19 mouse cellular contexts compared by ENCODE assay signal in genomic region chr2:152024883-152025422, GRCm38 (mm10). TPM values are rescaled to one million over a fixed set of nuclear protein-coding genes. Genes with fewer than 3 reads are reported as not detected.
A peak's percentile ranks its signal among the peaks of the same experiment; 100 is the strongest.
DNase-seq lines count a peak whose midpoint lies in the region; ATAC-seq and TF ChIP-seq lines count a peak whose summit lies in the region.
"Had no signal": no experiment of that assay in that cellular context is flagged by ENCODE, and none has a peak within 500 bp of the region (broad histone marks: within the 10 kb centered on the region; RNA-seq: fewer than 3 reads in every experiment).

No protein-coding gene starts in this region.

- TF ChIP-seq EP300 in liver, postnatal 0 days (IDR thresholded peaks at IDR 0.05; ENCODE audit: low read depth), result no peak

- H3K9ac ChIP-seq in midbrain, embryonic 15.5 days, result no peak overlapping the region
- 0 out of 2 replicates have a peak overlapping the region, but pooled peaks have one; percentile 19 for H3K9ac ChIP-seq in hindbrain, embryonic 13.5 days
- H3K9ac ChIP-seq in midbrain, embryonic 14.5 days (replicated peaks; ENCODE audit: low read length), result no peak overlapping the region
- H3K9ac ChIP-seq in liver, postnatal 0 days (replicated peaks), result no peak overlapping the region

- H3K36me3 ChIP-seq in midbrain, embryonic 10.5 days, result no peaks in the 10 kb centered on the region
- H3K36me3 ChIP-seq in midbrain, embryonic 15.5 days (replicated peaks), result no peaks in the 10 kb centered on the region
- H3K36me3 ChIP-seq in hindbrain, embryonic 13.5 days, result no peaks in the 10 kb centered on the region
- H3K36me3 ChIP-seq in midbrain, embryonic 14.5 days (ENCODE audit: control insufficient read depth, insufficient read depth, low read length), result no peaks in the 10 kb centered on the region
- H3K36me3 ChIP-seq in liver, postnatal 0 days (replicated peaks; ENCODE audit: insufficient read depth, low read length), result no peaks in the 10 kb centered on the region

- H3K27me3 ChIP-seq in midbrain, embryonic 10.5 days (ENCODE audit: low read depth, poor library complexity, severe bottlenecking), result peaks cover 25% of the 10 kb centered on the region
- H3K27me3 ChIP-seq in midbrain, embryonic 15.5 days (replicated peaks), result no peaks in the 10 kb centered on the region
- peaks cover 6% of the 10 kb centered on the region for H3K27me3 ChIP-seq in hindbrain, embryonic 13.5 days
- H3K27me3 ChIP-seq in midbrain, embryonic 14.5 days (ENCODE audit: control insufficient read depth, insufficient read depth, low read length), result no peaks in the 10 kb centered on the region
- peaks cover 13% of the 10 kb centered on the region for H3K27me3 ChIP-seq in liver, postnatal 0 days (ENCODE audit: insufficient read depth, low read length)

- peaks cover 20% of the 10 kb centered on the region for H3K4me1 ChIP-seq in midbrain, embryonic 10.5 days
- peaks cover 13% of the 10 kb centered on the region for H3K4me1 ChIP-seq in midbrain, embryonic 15.5 days
- peaks cover 26% of the 10 kb centered on the region for H3K4me1 ChIP-seq in hindbrain, embryonic 13.5 days (replicated peaks)
- 0 out of 2 replicates have a peak, but pooled peaks cover 15% of the 10 kb centered on the region for H3K4me1 ChIP-seq in midbrain, embryonic 14.5 days (ENCODE audit: control insufficient read depth, insufficient read depth, low read length)
- peaks cover 5% of the 10 kb centered on the region; the same call in 1 of the 2 replicates for H3K4me1 ChIP-seq in liver, postnatal 0 days (ENCODE audit: insufficient read depth)

- H3K27ac ChIP-seq in midbrain, embryonic 10.5 days (replicated peaks), result 0 out of 2 replicates have a peak overlapping the region, but pooled peaks have one; percentile 3
- no peak overlapping the region for H3K27ac ChIP-seq in midbrain, embryonic 15.5 days
- H3K27ac ChIP-seq in hindbrain, embryonic 13.5 days, result peak overlapping the region; percentile 63
- H3K27ac ChIP-seq in midbrain, embryonic 14.5 days (replicated peaks; ENCODE audit: low read depth, low read length), result peak overlapping the region; percentile 20; the same call in 1 of the 2 replicates
- no peak overlapping the region for H3K27ac ChIP-seq in liver, postnatal 0 days (ENCODE audit: low read depth)
- H3K27ac ChIP-seq: heart, adult 2 months had no signal

- WGBS in midbrain, embryonic 10.5 days, result 76% methylated on average over 11 of the region's 11 CpGs
- 33% methylated on average over 11 of the region's 11 CpGs for WGBS in midbrain, embryonic 15.5 days
- WGBS in hindbrain, embryonic 13.5 days, result 12% methylated on average over 11 of the region's 11 CpGs
- 35% methylated on average over 11 of the region's 11 CpGs for WGBS in midbrain, embryonic 14.5 days
- 58% methylated on average over 11 of the region's 11 CpGs for WGBS in liver, postnatal 0 days (ENCODE audit: insufficient replicate concordance)

- no peak overlapping the region for H3K4me3 ChIP-seq in midbrain, embryonic 10.5 days
- no peak overlapping the region for H3K4me3 ChIP-seq in midbrain, embryonic 15.5 days
- no peak overlapping the region for H3K4me3 ChIP-seq in hindbrain, embryonic 13.5 days
- H3K4me3 ChIP-seq in midbrain, embryonic 14.5 days (replicated peaks; ENCODE audit: low read depth, low read length), result no peak overlapping the region
- no peak overlapping the region for H3K4me3 ChIP-seq in liver, postnatal 0 days (ENCODE audit: low read depth, low read length)
- H3K4me3 ChIP-seq: heart, adult 2 months had no signal

- TF ChIP-seq CTCF in liver, postnatal 0 days (IDR thresholded peaks at IDR 0.05; ENCODE audit: low read depth), result no peak

- no peaks in the 10 kb centered on the region for H3K9me3 ChIP-seq in midbrain, embryonic 10.5 days (replicated peaks)
- no peaks in the 10 kb centered on the region for H3K9me3 ChIP-seq in midbrain, embryonic 15.5 days
- no peaks in the 10 kb centered on the region for H3K9me3 ChIP-seq in hindbrain, embryonic 13.5 days
- H3K9me3 ChIP-seq in midbrain, embryonic 14.5 days (ENCODE audit: control insufficient read depth, low read length), result no peaks in the 10 kb centered on the region
- H3K9me3 ChIP-seq in liver, postnatal 0 days (ENCODE audit: low read length), result no peaks in the 10 kb centered on the region

- no peak for ATAC-seq in midbrain, embryonic 15.5 days (replicated peaks)
- peak; percentile 38 for ATAC-seq in hindbrain, embryonic 13.5 days (ENCODE audit: low FRiP score)
- ATAC-seq in midbrain, embryonic 14.5 days (ENCODE audit: low FRiP score, low TSS enrichment), result no peak
- ATAC-seq in liver, postnatal 0 days, result no peak

- H3K4me2 ChIP-seq in midbrain, embryonic 15.5 days, result no peak overlapping the region
- H3K4me2 ChIP-seq in hindbrain, embryonic 13.5 days, result peak overlapping the region; percentile 18; the same call in 1 of the 2 replicates
- 0 out of 2 replicates have a peak overlapping the region, but pooled peaks have one; percentile 8 for H3K4me2 ChIP-seq in midbrain, embryonic 14.5 days (ENCODE audit: low read length)
- no peak overlapping the region for H3K4me2 ChIP-seq in liver, postnatal 0 days (ENCODE audit: low read depth, low read length)

- DNase-seq in midbrain, embryonic 10.5 days (ENCODE audit: low spot score), result no peak
- DNase-seq in midbrain, embryonic 14.5 days, result peak; percentile 28
- no peak for DNase-seq in adrenal gland, adult (ENCODE audit: inconsistent age in 2 of 2, low spot score in 1 of 2)
- DNase-seq in liver, postnatal 0 days, result no peak
- DNase-seq in thymus, postnatal 10 days (ENCODE audit: low spot score in 2 of 2), result no peak
- DNase-seq in right cerebral cortex, adult 2 months (ENCODE audit: low spot score in 2 of 2), result no peak
- DNase-seq: adrenal gland, postnatal 14 days; cerebellum, postnatal 36 days; heart, adult 2 months; kidney, postnatal 10 days; left cerebral cortex, postnatal 4 days; lung, postnatal 4 days; right cerebral cortex, adult 18-20 months had no signal

RNA-seq across cellular contexts. Expression of gene Slc52a3, which starts 28.6 kb away (rescaled TPM):
- polyA plus RNA-seq in midbrain, embryonic 10.5 days (2016; fragmentation: Nextera tagmentation; extraction: Ambion mirVana), result 0.81 and 0.87 TPM in 2 replicates
- 1.3 and 2.2 TPM in 2 replicates for polyA plus RNA-seq in midbrain, embryonic 15.5 days (2015; fragmentation: Nextera tagmentation; extraction: Ambion mirVana)
- polyA plus RNA-seq in hindbrain, embryonic 13.5 days (2015; fragmentation: Nextera tagmentation; extraction: Ambion mirVana), result 0.55 and 1.2 TPM in 2 replicates
- 0.42 and 0.74 TPM in 2 replicates for polyA plus RNA-seq in midbrain, embryonic 14.5 days (2014; fragmentation: Nextera tagmentation; extraction: Ambion mirVana)
- polyA plus RNA-seq in liver, postnatal 0 days (2015; fragmentation: Nextera tagmentation; extraction: Ambion mirVana), result 0.43 and 0.53 TPM in 2 replicates

RNA-seq across cellular contexts. Expression of gene Fam110a, which starts 44.9 kb away (rescaled TPM):
- polyA plus RNA-seq in midbrain, embryonic 10.5 days (2016; fragmentation: Nextera tagmentation; extraction: Ambion mirVana), result 79.8 and 108 TPM in 2 replicates
- polyA plus RNA-seq in midbrain, embryonic 15.5 days (2015; fragmentation: Nextera tagmentation; extraction: Ambion mirVana), result 61.2 and 62.8 TPM in 2 replicates
- polyA plus RNA-seq in hindbrain, embryonic 13.5 days (2015; fragmentation: Nextera tagmentation; extraction: Ambion mirVana), result 68.1 and 71.4 TPM in 2 replicates
- 55.8 and 67.5 TPM in 2 replicates for polyA plus RNA-seq in midbrain, embryonic 14.5 days (2014; fragmentation: Nextera tagmentation; extraction: Ambion mirVana)
- polyA plus RNA-seq in liver, postnatal 0 days (2015; fragmentation: Nextera tagmentation; extraction: Ambion mirVana), result 6.3 and 7.3 TPM in 2 replicates

RNA-seq across cellular contexts. Expression of gene Scrt2, which starts 56.4 kb away (rescaled TPM):
- polyA plus RNA-seq in midbrain, embryonic 10.5 days (2016; fragmentation: Nextera tagmentation; extraction: Ambion mirVana), result 2.2 and 4.7 TPM in 2 replicates
- polyA plus RNA-seq in midbrain, embryonic 15.5 days (2015; fragmentation: Nextera tagmentation; extraction: Ambion mirVana), result 10.7 and 10.9 TPM in 2 replicates
- 24.0 and 27.8 TPM in 2 replicates for polyA plus RNA-seq in hindbrain, embryonic 13.5 days (2015; fragmentation: Nextera tagmentation; extraction: Ambion mirVana)
- 16.4 and 18.4 TPM in 2 replicates for polyA plus RNA-seq in midbrain, embryonic 14.5 days (2014; fragmentation: Nextera tagmentation; extraction: Ambion mirVana)
- polyA plus RNA-seq in liver, postnatal 0 days (2015; fragmentation: Nextera tagmentation; extraction: Ambion mirVana), result not detected in 2 replicates
- polyA plus RNA-seq: C2C12; heart, adult 2 months; heart, postnatal 0 days; liver, embryonic 16.5 days; spleen, adult 2 months had no signal

Comparison
In these comparisons a context has a peak if more than half of its experiments do, and no peak if none do; other contexts are left out.
1. H3K27ac ChIP-seq: peak in midbrain, embryonic 10.5 days (single experiment), hindbrain, embryonic 13.5 days (single experiment) and midbrain, embryonic 14.5 days (single experiment); none in midbrain, embryonic 15.5 days (single experiment) and liver, postnatal 0 days (single experiment).
2. H3K4me2 ChIP-seq: peak in hindbrain, embryonic 13.5 days (single experiment) and midbrain, embryonic 14.5 days (single experiment); none in midbrain, embryonic 15.5 days (single experiment) and liver, postnatal 0 days (single experiment).